Mouse (Mus musculus): ENCODE data around the gene Cxcr2.
"Not testable (repeated sequence)": the region's sequence is repeated elsewhere in the genome, so short reads cannot be mapped to it uniquely, and the experiment has no call there.

Cxcr2 gene

DNA sequence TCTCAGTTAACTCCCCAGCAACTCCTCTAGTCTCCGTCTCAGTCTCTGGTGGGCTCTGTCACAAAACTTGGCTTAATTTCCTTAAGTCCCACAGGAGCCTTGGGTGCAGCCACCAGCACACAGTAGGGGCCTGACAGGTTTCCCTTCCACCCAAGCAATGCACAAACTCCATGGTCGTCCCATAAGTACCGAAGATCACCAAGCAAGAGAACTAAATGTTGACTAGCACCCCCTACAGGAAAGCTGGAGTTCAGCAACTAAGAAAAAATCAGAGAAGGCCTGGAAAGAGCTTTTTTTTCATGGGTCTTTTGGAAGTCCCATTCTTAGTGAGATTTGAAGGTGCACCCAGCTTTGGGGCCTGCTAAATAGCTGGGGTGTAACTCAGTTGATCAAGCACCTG is 14.4 kb upstream of the Cxcr2 start:
- DNase-seq (ENCODE audit: low read depth, low spot score) = no peak

DNA sequence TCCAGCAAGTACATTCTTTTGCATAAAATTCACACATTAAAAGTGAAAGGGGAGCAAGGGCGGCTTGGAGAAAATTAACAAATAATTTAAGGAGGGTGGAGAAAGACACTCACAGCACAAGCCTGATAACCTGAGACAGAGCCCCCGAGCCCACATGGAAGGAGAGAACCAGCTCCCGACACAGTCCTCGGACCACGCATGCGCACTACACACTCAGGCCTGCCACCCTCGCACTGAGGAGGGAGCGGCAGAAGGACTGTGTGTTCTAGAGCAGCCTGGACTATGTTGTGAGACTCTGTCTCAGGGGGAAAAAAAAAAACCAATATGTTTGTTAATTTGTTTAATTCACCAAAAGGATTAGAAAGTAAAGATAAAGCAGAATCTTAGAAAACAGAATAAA is 12.0 kb upstream of the Cxcr2 start:
- DNase-seq (ENCODE audit: low read depth, low spot score) = no peak

DNA sequence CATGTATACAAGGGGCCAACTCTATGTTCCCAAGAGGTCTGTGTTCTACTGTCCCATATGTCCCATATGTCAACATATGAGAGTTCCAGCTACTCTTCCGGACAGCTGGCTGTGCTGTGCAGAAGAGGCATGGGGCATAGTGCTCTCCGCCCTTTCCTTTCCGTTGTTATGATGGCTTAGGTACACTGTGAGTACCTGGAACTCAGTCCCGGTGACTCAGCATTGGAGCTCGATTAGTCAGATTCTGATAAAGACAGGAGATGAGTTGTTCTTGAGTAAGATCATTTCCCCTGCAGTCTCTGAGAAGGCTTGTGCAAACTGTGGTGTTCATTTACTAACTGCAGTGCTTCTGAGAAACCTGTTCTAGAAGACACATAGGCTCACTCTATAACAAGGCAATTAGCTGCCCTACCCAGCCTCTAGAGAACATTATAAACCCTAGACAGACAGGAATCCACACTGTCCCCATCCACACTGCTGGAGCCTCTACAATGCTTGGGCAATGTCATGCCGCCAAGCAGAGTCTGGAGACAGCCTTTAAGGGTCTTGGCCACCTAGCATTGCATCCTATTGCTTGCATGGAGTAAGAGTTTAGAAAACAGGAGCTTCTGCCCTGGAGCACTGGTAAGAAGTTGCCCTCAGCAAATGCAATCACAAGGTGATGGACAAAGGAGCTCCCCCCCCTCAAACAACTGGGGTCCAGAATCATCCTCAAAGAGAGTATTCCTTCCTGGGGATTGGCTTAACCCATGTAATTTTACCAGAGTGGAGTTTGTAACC is 4.5 kb upstream of the Cxcr2 start:
- DNase-seq (ENCODE audit: low read depth, low spot score) = no peak

DNA sequence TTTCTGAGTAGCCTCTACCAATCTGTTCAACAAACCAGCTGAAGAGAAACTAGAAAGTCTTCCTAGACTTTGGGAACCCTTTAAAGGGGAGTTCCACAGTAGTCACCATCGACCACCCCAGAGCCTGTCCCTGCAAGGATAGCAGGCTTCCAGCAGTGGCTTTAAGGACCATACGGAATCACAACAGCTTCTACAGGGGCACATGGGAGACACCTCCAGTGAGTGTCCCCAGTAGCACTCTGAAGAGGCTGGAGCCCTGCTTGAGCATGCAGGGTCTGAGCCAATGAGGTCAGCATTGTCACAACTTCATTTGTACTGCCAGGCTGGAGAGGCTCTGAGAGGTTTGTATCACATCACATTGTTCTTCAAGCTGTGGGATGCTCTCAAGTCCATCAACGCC is 3.7 kb upstream of the Cxcr2 start:
- DNase-seq (ENCODE audit: low read depth, low spot score) = no peak

DNA sequence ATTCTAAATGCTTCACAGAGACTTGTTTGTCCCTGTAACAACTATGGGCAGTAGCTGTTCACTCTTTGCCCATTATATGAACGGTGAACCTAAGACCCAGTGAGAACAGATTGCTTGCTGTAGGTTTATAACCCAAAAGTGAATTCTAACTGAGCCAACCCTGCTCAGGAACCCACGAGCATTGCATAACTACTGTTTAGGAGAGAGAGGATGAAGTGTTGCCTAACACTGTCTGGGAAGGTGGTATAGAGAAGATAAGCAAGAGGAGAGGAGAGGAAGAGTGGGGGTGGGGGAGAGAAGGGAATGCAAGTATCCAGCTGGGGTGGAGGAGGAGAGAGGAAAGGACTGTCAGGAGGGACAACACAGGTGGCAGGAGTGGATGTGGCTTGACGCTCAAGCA is 2.7 kb upstream of the Cxcr2 start:
- no peak for DNase-seq (ENCODE audit: low read depth, low spot score)

DNA sequence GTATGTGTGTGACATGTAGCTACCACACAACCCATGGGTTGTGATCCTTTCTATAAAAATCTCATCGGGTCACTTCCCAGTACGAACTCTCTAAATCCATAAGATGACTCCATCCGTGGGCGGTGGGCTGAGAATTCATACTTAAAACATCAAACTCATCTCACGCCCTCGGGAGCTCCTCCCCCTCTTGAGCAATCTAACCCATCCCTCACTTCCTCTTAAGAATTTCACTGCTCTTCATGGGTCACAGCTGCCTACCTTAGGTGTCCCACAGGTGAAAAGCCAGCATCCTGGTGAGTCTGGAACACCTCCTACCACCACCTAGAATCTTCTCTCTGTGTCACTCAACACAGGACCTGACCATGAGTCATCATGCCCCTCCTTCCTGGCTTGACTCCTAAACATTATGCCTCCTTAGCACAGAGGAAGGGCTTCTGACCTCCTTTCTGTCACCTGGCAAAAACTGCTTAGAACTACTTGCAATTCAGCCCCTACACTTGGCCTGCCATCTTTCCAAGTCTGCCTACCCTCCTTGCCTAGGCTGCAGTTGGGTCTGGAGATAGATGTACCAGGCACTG is 1.7 kb downstream of the Cxcr2 start:
- no peak for DNase-seq (ENCODE audit: low read depth, low spot score)

DNA sequence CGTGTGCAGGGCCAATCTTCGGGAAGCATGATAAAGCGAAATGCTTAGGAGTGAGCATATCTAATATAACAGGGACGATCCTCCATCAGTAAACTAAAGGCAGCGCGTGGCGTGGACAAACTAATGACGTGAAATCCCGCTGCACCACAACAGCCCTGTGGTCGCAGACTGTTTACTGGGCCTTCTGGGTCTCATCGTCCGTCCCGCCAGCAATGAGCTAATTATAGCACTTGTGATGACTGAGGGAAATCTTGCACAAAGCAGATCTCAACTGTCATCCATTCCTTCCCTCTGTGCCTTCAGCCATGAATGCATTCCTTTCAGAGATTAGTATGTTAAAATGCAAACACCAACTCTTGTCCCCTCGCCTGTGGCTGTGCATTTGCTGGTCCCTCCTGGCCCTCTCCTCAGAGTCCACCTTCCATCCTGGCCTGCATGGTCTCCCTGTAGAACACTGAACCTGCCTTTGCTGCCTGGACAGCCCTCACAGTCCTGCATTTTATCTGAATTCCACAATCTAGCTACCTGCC is 2.7 kb downstream of the Cxcr2 start:
- no peak for DNase-seq (ENCODE audit: low read depth, low spot score)

DNA sequence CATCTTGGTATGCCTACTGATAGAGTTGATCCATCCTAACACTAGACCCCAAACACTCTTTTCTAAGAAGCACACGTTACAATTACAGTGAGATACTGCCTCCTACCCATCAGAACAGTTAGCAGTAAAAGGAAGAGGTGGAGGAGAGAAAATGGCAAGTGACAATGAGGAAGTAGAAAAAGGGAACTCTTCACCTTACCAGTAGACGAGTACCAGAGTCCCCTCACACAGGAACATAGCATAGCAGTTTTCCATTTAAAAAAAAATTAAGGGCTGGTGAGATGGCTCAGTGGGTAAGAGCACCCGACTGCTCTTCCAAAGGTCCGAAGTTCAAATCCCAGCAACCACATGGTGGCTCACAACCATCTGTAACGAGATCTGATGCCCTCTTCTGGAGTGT is 5.8 kb downstream of the Cxcr2 start:
- not testable (repeated sequence) for DNase-seq (ENCODE audit: low read depth, low spot score)

DNA sequence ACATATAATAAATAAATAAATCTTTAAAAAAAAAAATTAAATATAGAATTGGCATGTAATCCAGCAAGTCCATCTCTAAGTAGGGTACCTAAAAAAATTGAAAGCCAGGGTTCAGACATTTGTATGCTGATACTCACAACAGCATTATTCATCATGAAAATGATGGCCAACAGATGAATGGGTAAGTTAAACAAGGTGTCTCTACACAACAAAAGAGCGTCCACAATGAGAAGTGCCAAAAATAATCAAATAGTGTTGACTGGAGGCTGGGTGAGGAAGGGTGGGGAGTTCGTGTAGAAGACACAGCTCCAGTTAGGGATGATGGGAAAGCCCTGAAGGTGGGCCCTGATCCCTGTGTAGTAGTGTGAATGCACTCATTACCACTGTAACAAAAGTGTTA is 6.2 kb downstream of the Cxcr2 start:
- no peak for DNase-seq (ENCODE audit: low read depth, low spot score)

DNA sequence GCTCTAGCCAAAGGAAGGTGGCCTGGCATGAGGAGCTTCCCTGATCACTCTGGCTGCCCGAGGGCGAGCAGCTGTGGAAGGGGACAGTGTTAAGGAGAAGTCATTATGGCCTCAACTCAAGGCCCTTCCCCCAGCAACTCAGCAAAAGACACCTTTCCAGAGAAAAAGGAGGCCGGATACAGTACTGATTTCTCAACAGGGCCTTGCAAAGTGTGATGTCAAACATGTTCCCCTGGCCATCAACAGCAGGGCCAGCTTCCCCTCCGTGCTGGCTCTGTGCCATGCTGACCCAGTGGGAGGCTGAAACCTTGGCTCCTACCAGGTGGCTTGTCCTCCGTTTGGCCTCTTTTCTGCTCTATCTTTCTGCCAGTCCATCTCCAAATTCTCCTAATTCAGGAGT is 13.3 kb downstream of the Cxcr2 start:
- DNase-seq (ENCODE audit: low read depth, low spot score) = no peak

DNA sequence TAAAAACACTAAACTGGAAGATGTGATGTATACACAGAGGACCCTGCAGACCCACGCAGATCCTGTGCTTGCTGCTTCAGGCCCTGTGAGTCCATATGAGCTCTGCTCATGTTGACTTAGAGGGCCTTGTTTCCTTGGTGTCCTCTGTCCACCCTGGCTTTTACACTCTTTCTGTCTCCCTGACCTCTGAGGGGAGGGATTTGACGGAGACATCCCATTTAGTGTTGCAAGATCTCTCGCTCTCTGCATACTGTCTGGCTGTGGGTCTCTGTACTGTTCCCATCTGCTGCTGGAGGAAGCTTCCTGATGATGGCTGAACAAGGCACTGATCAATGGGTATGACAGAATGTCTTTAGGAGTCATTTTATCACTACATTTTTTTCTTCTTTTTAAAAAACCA is 15.9 kb downstream of the Cxcr2 start:
- no peak for DNase-seq (ENCODE audit: low read depth, low spot score)

DNA sequence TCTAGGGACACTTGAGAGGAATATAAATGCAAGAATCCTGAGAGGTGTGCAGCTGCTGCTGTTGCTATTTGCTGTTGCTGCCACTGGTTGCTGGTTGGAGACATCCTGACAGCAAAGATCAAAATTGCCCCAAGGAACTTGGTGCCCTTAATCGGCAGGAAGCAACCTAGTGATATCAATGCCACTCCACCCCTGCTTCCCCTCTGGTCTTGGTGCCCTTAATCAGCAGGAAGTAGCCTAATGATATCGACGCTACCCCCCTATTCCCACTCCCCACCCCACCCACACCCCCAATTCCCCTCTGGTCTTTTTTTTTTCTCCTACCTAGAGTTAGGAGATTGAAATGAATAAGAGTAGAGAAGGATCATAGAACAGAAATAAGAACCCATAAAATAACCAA is 18.9 kb downstream of the Cxcr2 start:
- no peak for DNase-seq (ENCODE audit: low read depth, low spot score)

DNA sequence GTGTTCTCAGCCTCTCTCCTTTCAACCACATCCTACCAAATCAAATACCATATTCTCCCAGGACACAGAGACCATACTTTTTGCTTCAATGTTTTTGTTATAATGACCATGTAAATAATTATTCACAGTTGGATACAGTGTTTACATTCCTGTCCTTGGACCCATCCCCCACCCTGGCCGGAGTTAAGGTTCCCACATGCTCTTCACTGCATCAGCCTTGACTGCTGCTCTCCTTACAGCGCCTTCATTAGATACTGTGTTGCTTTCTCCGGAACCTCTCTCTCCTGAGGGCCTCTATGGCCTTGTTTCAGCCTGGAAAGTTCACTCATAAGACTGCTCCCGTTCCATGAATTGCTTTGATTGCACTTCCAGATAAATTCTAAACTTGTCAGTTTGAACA is 21.9 kb downstream of the Cxcr2 start:
- DNase-seq (ENCODE audit: low read depth, low spot score) = no peak

DNA sequence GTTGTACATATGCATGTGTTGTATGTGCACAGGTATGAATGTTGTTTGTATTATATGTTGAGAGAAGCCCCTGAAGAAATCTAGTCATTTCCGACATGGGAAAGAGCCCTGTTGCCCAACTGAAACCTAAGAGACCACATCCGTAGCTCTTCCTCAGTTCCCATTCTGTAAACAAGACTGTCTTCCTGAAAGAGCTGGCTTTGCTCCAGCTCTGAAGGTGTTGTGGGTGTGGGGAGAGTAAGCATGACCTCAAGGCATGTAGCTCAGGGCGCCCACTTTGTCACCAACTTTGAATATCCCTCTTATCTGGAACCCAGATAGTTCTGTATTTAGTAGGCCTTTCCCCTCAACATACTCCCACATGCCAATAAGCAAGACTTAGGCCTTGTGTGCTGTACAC is 24.8 kb downstream of the Cxcr2 start:
- DNase-seq (ENCODE audit: low read depth, low spot score) = no peak

DNA sequence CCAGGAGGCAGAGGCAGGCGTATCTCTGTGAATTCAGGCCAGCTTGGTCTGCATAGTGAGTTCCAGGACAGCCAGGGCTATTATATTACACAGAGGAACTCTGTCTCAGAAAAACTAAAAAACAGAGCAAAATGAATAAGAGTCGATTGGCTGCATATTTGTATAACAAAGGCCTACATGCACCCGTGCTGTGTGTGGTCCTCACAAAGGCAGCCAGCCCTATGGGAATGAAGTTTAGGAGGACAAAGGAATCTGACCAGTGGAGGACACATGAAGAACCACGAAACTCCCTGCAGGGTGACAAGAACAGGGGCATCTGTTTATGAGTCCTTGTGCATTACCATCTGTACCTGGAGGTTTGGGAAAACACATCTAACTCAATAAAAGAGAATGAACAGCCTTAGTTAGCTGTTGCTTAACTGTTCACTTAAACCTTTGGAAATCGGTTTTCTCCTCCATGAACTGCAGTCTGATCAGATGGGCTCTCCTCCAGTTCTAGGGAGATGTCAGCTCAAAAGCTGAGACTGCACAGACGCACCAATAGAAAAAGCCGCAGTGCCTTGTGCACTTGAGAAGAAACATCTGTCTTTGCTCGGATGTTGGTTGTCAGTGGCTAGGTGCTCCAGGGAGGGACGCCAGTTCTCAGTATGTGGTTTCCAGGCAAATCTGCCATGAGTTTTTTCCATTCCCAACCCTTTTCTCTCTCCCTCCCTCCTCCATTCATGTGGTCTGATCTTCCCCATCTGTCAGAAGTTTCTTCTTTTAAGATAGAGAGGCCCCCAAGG is 26.0 kb downstream of the Cxcr2 start:
- no peak for DNase-seq (ENCODE audit: low read depth, low spot score)

DNA sequence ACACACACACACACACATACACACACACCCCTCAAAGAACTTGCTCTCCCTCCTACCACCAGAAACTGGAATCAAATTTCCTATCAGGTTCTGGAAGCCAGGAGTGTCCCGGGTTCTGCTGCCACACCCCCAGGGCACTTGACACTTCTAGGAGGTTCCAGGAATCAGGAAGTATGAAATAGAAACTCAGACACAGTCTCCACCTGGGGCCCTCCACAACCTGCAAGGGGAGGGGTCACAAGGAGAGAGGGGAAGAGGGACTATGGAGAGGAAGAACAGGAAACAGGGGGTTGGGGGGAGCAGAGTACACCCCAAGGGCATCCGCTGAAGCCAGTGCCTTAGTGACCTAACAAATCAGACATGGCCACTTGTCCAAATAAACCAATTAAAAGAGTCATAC is 27.7 kb downstream of the Cxcr2 start:
- DNase-seq (ENCODE audit: low read depth, low spot score) = no peak

DNA sequence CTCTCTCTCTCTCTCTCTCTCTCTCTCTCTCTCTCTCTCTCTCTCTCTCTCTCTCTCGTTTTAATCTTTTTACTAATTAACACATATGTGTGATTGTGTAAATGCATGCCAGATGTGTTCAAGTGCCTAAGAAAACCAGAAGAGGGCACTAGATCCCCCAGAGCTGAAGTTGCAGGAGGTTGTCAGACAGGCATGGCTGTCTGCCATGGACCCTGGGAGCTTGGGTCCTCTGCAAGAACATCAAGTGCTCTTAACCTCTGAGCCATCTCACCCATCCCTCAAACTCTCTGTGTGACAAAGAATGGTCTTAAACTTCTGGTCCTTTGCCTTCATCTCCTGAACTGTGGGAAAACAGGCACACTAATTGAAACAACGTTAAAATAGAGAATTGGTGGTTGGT is 29.2 kb downstream of the Cxcr2 start:
- DNase-seq (ENCODE audit: low read depth, low spot score) = no peak

DNA sequence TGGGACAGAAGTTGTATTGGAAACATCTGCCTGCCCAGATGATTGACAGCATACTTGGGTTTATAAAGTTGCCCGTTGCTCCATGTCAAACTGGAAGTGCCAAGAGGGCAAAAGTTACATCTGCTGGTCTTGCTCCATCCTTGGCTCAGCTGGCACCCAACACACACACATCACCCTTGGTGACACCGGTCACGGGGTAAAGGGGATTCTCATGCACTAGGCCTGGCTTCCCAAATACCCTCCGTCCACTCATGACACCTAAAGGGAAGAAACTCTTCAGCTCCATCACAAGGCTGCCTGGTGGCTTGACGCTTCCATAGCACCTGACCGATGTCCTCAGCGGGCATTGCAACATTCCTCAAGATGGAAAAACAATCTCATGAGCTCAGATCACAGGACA is 36.7 kb downstream of the Cxcr2 start:
- DNase-seq (ENCODE audit: low read depth, low spot score) = no peak

DNA sequence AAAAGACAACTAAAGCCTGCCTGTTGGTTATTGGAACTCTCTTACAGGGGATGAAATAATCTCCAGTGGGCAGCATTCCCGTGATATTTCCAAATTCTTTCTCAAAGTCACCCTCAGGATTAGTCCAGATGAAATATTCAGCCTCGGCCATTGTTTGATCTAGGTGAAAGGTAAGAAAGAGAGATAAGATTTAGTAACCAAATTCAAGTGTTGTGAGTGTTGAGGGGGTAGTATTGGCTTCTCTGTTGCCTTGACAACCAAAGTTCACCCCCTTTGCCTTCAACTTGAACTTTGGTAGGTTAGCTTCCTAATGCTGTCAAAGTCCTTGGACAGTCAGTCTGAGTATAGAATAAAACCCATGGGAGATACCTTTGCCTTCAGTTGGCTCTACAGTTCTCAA is 38.9 kb downstream of the Cxcr2 start:
- no peak for DNase-seq (ENCODE audit: low read depth, low spot score)

DNA sequence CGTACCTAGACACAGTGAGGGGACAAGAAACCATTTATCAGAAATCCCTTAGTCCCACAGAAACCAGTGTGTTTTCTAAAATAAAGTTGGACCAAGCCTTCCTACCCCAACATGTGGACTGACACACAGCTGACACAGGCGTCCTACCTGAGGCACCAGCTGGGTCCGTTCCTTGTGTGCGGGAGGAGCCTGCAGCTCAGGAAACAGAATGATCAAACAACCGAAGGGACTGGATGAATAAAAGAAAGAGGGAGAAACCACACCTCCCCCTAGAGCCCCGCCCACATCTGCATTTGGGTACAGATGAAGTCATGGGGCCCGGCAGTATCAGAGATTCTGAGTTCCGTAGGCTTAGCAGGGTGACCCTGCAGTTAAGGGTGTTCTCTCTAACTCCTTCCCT is 40.7 kb downstream of the Cxcr2 start, which contains the start of gene Cxcr1:
TSS of gene Cxcr1 (minus strand) at position 187 of the 400 bp plus-strand sequence.
- DNase-seq (ENCODE audit: low read depth, low spot score) = no peak

DNA sequence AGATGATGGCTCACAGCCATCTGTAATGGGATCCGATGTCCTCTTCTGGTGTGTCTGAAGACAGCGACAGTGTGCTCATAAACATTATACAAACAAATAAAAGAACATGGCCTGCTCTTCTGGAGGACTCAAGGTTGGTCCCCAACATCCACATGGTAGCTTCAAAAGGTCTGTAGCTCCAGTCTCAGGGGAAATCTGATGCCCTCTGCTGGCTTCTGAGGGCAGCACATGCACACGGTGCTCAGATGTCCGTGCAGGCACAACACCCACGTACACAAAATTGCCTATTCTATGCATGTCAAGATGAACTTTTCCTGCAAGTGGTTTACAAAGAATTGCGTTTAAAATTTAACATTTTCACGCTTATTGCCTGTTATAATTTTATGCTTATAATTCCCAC is 42.2 kb downstream of the Cxcr2 start:
- DNase-seq (ENCODE audit: low read depth, low spot score) = no peak

DNA sequence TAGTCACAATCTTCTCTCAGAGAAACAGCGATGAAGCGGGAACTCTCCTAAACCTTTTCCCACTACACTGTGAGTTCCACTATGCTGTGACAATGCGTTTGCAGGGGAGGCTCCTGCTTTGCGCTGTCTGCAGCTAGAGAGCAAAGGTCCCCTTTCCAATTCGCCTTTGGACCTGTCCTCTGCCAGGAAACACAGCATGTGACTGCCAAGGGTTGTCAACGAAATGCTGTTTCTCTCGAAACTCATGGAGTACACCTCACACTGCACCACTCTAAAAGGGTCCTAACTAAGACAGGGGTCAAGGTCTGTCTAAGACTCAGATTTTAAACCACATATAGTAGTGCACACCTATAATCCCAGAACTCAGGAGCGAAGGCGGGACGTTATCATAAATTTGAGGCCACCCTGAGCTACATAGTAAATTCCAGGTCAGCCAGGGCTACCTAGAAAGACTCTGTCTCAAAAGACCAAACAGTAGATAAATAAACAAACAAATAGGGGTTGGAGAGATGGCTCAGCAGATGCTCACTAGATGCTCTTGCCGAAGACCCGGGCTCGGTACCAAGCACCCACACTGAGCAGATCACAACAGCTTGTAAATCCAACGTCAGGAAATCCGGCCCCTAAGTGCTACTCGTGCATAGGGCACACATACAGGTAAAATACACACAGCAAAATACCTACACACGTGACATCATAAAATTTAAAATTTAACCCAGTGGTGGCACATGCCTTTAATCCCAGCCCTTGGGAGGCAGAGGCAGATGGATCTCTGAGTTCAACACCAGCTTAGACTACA is 43.0 kb downstream of the Cxcr2 start:
- no peak for DNase-seq (ENCODE audit: low read depth, low spot score)

Measured in brain, embryonic 18.5 days (tissue).